Mouse (Mus musculus): ENCODE data around the gene Bend3. TPM values are rescaled to one million over a fixed set of nuclear protein-coding genes. Genes with fewer than 3 reads are reported as not detected.
"Not testable (repeated sequence)": the region's sequence is repeated elsewhere in the genome, so short reads cannot be mapped to it uniquely, and the experiment has no call there.

The Bend3 gene
- polyA plus RNA-seq, 1 experiment from 2014 or later, result 0.86 TPM

GRCm38 (mm10) chr10:43516992-43517660 lies 38.5 kb downstream of the Bend3 start:
- Histone ChIP-seq H3K4me2 (replicated peaks; ENCODE audit: low read depth) (0 out of 2 replicates have a peak overlapping the region, but pooled peaks have one; percentile 28), H3K27ac (ENCODE audit: low read depth, low read length) (peak overlapping the region; percentile 70; the same call in 1 of the 2 replicates), H3K4me1 (replicated peaks; ENCODE audit: control insufficient read depth, insufficient read depth, low read length) (peaks cover 4% of the 10 kb centered on the region), H3K36me3 (ENCODE audit: control insufficient read depth, insufficient read depth) (peaks cover 5% of the 10 kb centered on the region; the same call in 1 of the 2 replicates), H3K4me3 (ENCODE audit: low read depth, low read length) (no peak overlapping the region), H3K9ac (ENCODE audit: low read depth, low read length) (no peak overlapping the region), H3K27me3 (replicated peaks; ENCODE audit: control insufficient read depth, insufficient read depth, low read length) (no peaks in the 10 kb centered on the region), H3K9me3 (ENCODE audit: control insufficient read depth) (no peaks in the 10 kb centered on the region)
- WGBS, result 44% methylated on average over 6 of the region's 6 CpGs
- ATAC-seq, result peak; percentile 61
- no peak for TF ChIP-seq CTCF (IDR thresholded peaks at IDR 0.05; ENCODE audit: low read depth)

DNA sequence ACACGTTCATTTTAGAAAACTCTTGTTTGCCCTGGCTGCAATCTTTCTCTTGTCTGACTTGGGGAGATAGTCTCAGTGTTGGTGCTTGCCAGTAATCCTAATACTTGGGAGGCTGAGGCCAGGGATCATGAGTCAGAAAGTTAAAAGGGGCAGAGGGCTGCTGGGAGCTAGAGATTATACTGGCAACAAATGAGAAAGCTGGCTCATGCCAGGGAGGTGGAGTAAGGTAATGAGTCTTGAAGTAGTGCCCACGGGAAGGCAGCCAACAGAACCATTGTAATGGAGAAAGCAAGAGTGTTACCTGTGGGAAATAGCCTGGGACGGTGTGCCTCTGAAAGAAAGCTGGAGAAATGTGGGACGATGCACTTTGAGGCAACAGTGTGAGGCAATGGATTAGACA lies 39.2 kb downstream of the Bend3 start:
- peak overlapping the region; percentile 48; the same call in 1 of the 2 replicates for H3K4me2 ChIP-seq (replicated peaks; ENCODE audit: low read depth)
- no peaks in the 10 kb centered on the region for H3K9me3 ChIP-seq (ENCODE audit: control insufficient read depth)
- H3K27ac ChIP-seq (ENCODE audit: low read depth, low read length), result peak overlapping the region; percentile 70
- WGBS, result 35% methylated on average over 4 of the region's 4 CpGs
- no peak overlapping the region for H3K4me3 ChIP-seq (ENCODE audit: low read depth, low read length)
- H3K27me3 ChIP-seq (replicated peaks; ENCODE audit: control insufficient read depth, insufficient read depth, low read length), result no peaks in the 10 kb centered on the region
- ATAC-seq, result 0 out of 2 replicates have a peak, but pooled peaks have one; percentile 17
- no peak for TF ChIP-seq CTCF (IDR thresholded peaks at IDR 0.05; ENCODE audit: low read depth)
- H3K4me1 ChIP-seq (replicated peaks; ENCODE audit: control insufficient read depth, insufficient read depth, low read length), result peaks cover 4% of the 10 kb centered on the region
- 0 out of 2 replicates have a peak, but pooled peaks cover 4% of the 10 kb centered on the region for H3K36me3 ChIP-seq (ENCODE audit: control insufficient read depth, insufficient read depth)
- H3K9ac ChIP-seq (ENCODE audit: low read depth, low read length), result no peak overlapping the region

DNA sequence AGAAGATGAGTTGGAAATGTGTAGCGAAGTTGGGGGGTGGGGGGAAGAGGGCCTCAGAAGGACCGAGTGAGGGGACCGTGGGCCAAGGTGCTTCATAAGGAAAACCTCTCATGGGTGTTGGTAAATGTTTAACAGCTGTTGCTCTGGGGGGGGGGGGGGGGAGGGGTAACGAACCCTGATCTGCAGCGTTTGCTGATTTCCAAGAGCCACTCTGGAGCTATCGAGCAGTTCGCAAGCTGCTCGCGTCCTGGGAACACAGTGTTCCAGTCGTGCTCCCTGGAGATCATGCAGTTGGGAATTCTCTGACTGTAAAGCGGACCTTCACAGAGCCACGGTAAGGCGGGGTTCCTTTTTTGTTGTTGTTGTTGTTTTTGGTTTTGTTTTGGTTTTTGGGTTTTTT lies 39.7 kb downstream of the Bend3 start:
- peaks cover 4% of the 10 kb centered on the region for H3K4me1 ChIP-seq (replicated peaks; ENCODE audit: control insufficient read depth, insufficient read depth, low read length)
- H3K9ac ChIP-seq (ENCODE audit: low read depth, low read length), result no peak overlapping the region
- peak overlapping the region; percentile 48 for H3K4me2 ChIP-seq (replicated peaks; ENCODE audit: low read depth)
- H3K4me3 ChIP-seq (ENCODE audit: low read depth, low read length), result peak overlapping the region; percentile 17
- 0 out of 2 replicates have a peak, but pooled peaks cover 4% of the 10 kb centered on the region for H3K36me3 ChIP-seq (ENCODE audit: control insufficient read depth, insufficient read depth)
- H3K9me3 ChIP-seq (ENCODE audit: control insufficient read depth), result no peaks in the 10 kb centered on the region
- TF ChIP-seq CTCF (IDR thresholded peaks at IDR 0.05; ENCODE audit: low read depth), result no peak
- WGBS, result 23% methylated on average over 12 of the region's 13 CpGs
- H3K27me3 ChIP-seq (replicated peaks; ENCODE audit: control insufficient read depth, insufficient read depth, low read length), result no peaks in the 10 kb centered on the region
- H3K27ac ChIP-seq (ENCODE audit: low read depth, low read length), result peak overlapping the region; percentile 70
- ATAC-seq, result peak; percentile 71

DNA sequence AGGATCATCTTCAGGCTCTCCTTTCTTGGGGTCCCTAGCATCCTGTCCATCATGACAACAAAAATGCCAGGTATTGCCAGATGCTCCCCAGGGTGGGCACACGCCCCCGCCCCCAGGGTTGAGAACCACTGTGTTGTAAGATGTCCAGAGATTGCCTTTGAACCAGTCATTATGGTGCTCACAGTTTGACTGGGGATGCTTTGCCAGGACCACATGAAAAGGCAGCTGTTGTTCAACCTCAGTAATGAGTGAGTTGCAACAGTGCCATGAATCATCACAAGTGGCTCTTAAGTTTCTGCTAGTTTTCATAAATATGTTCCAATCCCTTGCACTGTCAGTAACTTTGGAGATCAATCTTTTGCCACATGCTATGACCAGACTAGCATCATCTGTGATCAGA lies 41.3 kb downstream of the Bend3 start:
- Histone ChIP-seq H3K4me3 (ENCODE audit: low read depth, low read length) (no peak overlapping the region), H3K9me3 (ENCODE audit: control insufficient read depth) (no peaks in the 10 kb centered on the region), H3K4me2 (replicated peaks; ENCODE audit: low read depth) (peak overlapping the region; percentile 0; the same call in 1 of the 2 replicates), H3K27ac (ENCODE audit: low read depth, low read length) (no peak overlapping the region), H3K9ac (ENCODE audit: low read depth, low read length) (no peak overlapping the region), H3K27me3 (replicated peaks; ENCODE audit: control insufficient read depth, insufficient read depth, low read length) (no peaks in the 10 kb centered on the region), H3K36me3 (ENCODE audit: control insufficient read depth, insufficient read depth) (peaks cover 7% of the 10 kb centered on the region; the same call in 1 of the 2 replicates), H3K4me1 (replicated peaks; ENCODE audit: control insufficient read depth, insufficient read depth, low read length) (peaks cover 4% of the 10 kb centered on the region)
- ATAC-seq, result no peak
- TF ChIP-seq CTCF (IDR thresholded peaks at IDR 0.05; ENCODE audit: low read depth), result no peak
- 93% methylated on average over 2 of the region's 2 CpGs for WGBS

DNA sequence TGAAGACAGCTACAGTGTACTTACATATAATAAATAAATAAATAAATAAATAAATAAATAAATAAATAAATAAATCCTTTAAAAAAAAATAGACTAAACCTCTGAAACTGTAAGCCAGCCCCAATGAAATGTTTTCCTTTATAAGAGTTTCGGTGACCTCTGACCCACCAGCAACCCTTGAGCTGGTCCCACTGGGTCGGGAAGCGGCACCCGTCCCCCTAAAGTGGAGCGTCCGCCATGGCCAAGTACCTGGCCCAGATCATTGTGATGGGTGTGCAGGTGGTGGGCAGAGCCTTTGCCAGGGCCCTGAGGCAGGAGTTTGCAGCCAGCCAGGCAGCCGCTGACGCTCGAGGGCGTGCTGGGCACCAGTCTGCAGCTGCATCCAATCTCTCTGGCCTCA lies 45.3 kb downstream of the Bend3 start, which contains the start of gene Gm9803:
Gm9803 (plus strand) TSS at position 154 of the 400 bp plus-strand sequence.
- H3K9ac ChIP-seq (ENCODE audit: low read depth, low read length); H3K4me1 ChIP-seq (replicated peaks; ENCODE audit: control insufficient read depth, insufficient read depth, low read length); ATAC-seq; H3K9me3 ChIP-seq (ENCODE audit: control insufficient read depth); H3K4me3 ChIP-seq (ENCODE audit: low read depth, low read length); H3K4me2 ChIP-seq (replicated peaks; ENCODE audit: low read depth); H3K27ac ChIP-seq (ENCODE audit: low read depth, low read length); H3K27me3 ChIP-seq (replicated peaks; ENCODE audit: control insufficient read depth, insufficient read depth, low read length): not testable (repeated sequence)
- H3K36me3 ChIP-seq (ENCODE audit: control insufficient read depth, insufficient read depth), result peaks cover 25% of the 10 kb centered on the region; the same call in 1 of the 2 replicates
- WGBS, result 86% methylated on average over 10 of the region's 10 CpGs

GRCm38 (mm10) chr10:43527283-43528269 lies 48.9 kb downstream of the Bend3 start:
- no peak; the same call in 1 of the 2 replicates for TF ChIP-seq CTCF (IDR thresholded peaks at IDR 0.05; ENCODE audit: low read depth)
- Histone ChIP-seq H3K4me3 (ENCODE audit: low read depth, low read length) (no peak overlapping the region), H3K4me2 (replicated peaks; ENCODE audit: low read depth) (no peak overlapping the region), H3K36me3 (ENCODE audit: control insufficient read depth, insufficient read depth) (peaks cover 54% of the 10 kb centered on the region), H3K27ac (ENCODE audit: low read depth, low read length) (peak overlapping the region; percentile 5), H3K9ac (ENCODE audit: low read depth, low read length) (no peak overlapping the region), H3K9me3 (ENCODE audit: control insufficient read depth) (no peaks in the 10 kb centered on the region), H3K4me1 (replicated peaks; ENCODE audit: control insufficient read depth, insufficient read depth, low read length) (no peaks in the 10 kb centered on the region), H3K27me3 (replicated peaks; ENCODE audit: control insufficient read depth, insufficient read depth, low read length) (no peaks in the 10 kb centered on the region)
- peak; percentile 56 for ATAC-seq
- WGBS, result 37% methylated on average over 15 of the region's 15 CpGs
